Mouse (Mus musculus) cerebellum, adult 2 months (tissue): ENCODE data around the gene Nudt2. TPM values are rescaled to one million over a fixed set of nuclear protein-coding genes. Genes with fewer than 3 reads are reported as not detected.

ENCODE experiments used
- DNase-seq, 2 experiments: peaks; one replicate each; pipeline ENCODE4 v3.0.0; 2021
- H3K27ac ChIP-seq: fragments of 200-500 bp; 2 replicates; pipeline ENCODE4 v1.5.1; 2012; ENCODE audit warnings: low read length, control low read depth, inconsistent platforms; ENCODE audit not compliant: insufficient read depth
- H3K27me3 ChIP-seq: fragments of 200-500 bp; 2 replicates; pipeline ENCODE4 v1.6.1; 2012; ENCODE audit warnings: inconsistent platforms, mild to moderate bottlenecking, low read length, moderate library complexity; ENCODE audit not compliant: control insufficient read depth, insufficient read depth
- H3K4me1 ChIP-seq: fragments of 200-500 bp; 2 replicates; pipeline ENCODE4 v1.6.1; 2011; ENCODE audit warnings: low read length; ENCODE audit not compliant: control insufficient read depth, insufficient read depth
- H3K4me3 ChIP-seq: fragments of 200-500 bp; replicated peaks from 2 replicates; pipeline ENCODE3; 2011; ENCODE audit warnings: mild to moderate bottlenecking, low read depth, low read length, control low read depth; ENCODE audit not compliant: insufficient read depth
- CTCF ChIP-seq: fragments of 200-500 bp; IDR thresholded peaks from 2 replicates; pipeline ENCODE4 v1.5.1; 2011; ENCODE audit warnings: low read depth, mild to moderate bottlenecking, control low read depth, low read length, moderate library complexity, borderline replicate concordance; ENCODE audit not compliant: insufficient read depth
- POLR2A ChIP-seq: fragments of 200-500 bp; IDR thresholded peaks from 2 replicates; pipeline ENCODE4 v1.6.1; 2011; ENCODE audit warnings: low read length, control low read depth, borderline replicate concordance; ENCODE audit not compliant: insufficient read depth
- WGBS: fragments of 180-500 bp; shearing (Covaris S2); methylation state at CpG from one replicate; pipeline ENCODE4 v1.1.7; 2018; 5-methylcytosine and 5-hydroxymethylcytosine counted together
- polyA plus RNA-seq: library from polyadenylated mRNA; depleted of rRNA; stranded (reverse); fragments of >200 nt; gene quantifications from 2 replicates; pipeline ENCODE4 v1.2.3, GENCODE M21; 2012; rRNA removed

Nudt2 gene
- polyA plus RNA-seq, 1 experiment, result 47.9 TPM

DNA sequence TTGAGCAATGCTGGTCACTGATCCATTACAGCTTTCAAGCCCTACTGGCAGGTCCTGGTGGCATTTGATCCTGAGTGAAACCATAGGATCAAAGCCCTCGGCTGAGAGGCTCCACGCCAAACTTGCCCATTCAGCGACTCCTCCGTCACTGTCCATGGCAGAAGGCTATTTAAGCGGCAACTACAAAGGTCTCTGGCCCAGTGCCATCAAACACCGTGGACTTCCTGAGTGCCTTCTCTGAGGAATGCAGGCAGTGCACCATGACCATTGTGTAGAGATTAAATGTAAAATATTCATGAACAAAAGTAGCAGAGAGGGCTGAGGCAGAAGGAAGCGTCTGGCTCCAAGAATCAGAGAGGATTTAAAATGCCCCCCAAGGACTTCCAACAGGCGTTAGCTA lies 63.0 kb downstream of the Nudt2 start:
- DNase-seq, result peak; percentile 66 to 72
- H3K4me3 ChIP-seq, result no peak overlapping the region
- TF ChIP-seq POLR2A (no peak), CTCF (no peak)
- H3K27ac ChIP-seq, result no peak overlapping the region
- H3K27me3 ChIP-seq, result no peaks in the 10 kb centered on the region
- peaks cover 11% of the 10 kb centered on the region for H3K4me1 ChIP-seq
- 12% methylated on average over 8 of the region's 8 CpGs for WGBS

Other genes starting within 250 kb of the Nudt2 start
- gene Ubap2, start 190.0 kb upstream of the Nudt2 start, polyA plus RNA-seq, result 27.4 and 30.8 TPM in 2 replicates
- 39.7 and 40.4 TPM in 2 replicates for gene Dcaf12, start 150.3 kb upstream of the Nudt2 start, polyA plus RNA-seq
- 55.9 and 59.5 TPM in 2 replicates for gene Ubap1, start 116.2 kb upstream of the Nudt2 start, polyA plus RNA-seq
- 0.39 and 0.57 TPM in 2 replicates for gene Kif24, start 264 bp upstream of the Nudt2 start, polyA plus RNA-seq
- 18.6 and 19.9 TPM in 2 replicates for gene AI464131, start 37.9 kb downstream of the Nudt2 start, polyA plus RNA-seq
- 4.3 and 6.4 TPM in 2 replicates for gene 1110017D15Rik, start 52.2 kb downstream of the Nudt2 start, polyA plus RNA-seq
- 137 and 147 TPM in 2 replicates for gene Fam219a, start 104.4 kb downstream of the Nudt2 start, polyA plus RNA-seq
- gene Dnaic1, start 104.6 kb downstream of the Nudt2 start, polyA plus RNA-seq, result 8.1 and 9.3 TPM in 2 replicates
- 168 and 174 TPM in 2 replicates for gene Enho, start 175.2 kb downstream of the Nudt2 start, polyA plus RNA-seq
- 101 and 105 TPM in 2 replicates for gene Cntfr, start 231.9 kb downstream of the Nudt2 start, polyA plus RNA-seq
- 64.9 and 69.7 TPM in 2 replicates for gene Il11ra1, start 234.8 kb downstream of the Nudt2 start, polyA plus RNA-seq
- 43.3 and 44.7 TPM in 2 replicates for gene Rpp25l, start 248.4 kb downstream of the Nudt2 start, polyA plus RNA-seq